Mouse (Mus musculus): ENCODE measurements around the gene Gca. TPM values are rescaled to one million over a fixed set of nuclear protein-coding genes. Genes with fewer than 3 reads are reported as not detected.

The Gca gene
- 0.94 and 1.4 TPM in 2 replicates for polyA plus RNA-seq (2012; rRNA removed)

GRCm38 (mm10) chr2:62664135-62664670, at the start of gene Gca:
Gca (plus strand) TSS chr2:62664285.

DNA sequence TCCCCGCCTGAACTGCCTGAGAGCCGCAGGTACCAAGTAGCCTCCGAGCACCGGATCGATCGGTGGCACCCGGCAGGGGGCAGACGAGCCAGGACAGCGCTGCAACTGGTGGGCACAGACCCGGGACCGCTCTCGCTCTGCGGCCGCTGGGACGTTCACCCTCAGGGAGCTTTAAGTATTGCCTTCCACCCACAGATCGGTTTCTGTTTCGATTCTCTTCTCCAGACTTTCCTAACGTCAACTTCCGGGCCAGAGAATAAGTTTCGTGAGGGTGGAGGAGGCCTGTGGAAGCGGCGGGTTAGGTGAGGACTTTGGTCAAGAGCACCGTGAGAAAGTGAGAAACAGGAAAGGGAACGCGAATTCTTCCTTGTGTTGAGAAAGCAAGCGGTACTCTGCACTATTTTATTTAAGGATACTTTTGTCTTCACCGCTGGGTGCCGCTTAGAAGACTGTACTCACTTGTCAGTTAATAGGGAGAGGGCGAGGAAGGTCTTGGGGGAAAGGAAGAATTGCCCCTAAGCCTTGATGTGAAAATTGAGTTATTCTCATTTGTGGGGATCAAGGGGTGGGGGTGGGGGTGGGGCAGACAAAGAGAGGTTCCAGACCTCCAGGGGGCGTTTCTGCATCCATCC, 18.0 kb upstream of the Gca start, which contains the start of gene Ifih1:
Gene Ifih1, minus strand, starts transcription at position 242 of the 632 bp plus-strand sequence.

Other genes starting within 250 kb of the Gca start
- 0.40 and 1.2 TPM in 2 replicates for gene Gcg, start 180.6 kb upstream of the Gca start, polyA plus RNA-seq (2012; rRNA removed)
- gene Fap, start 90.2 kb upstream of the Gca start, polyA plus RNA-seq (2012; rRNA removed), result 0.04 and 0.09 TPM in 2 replicates
- 3.0 and 3.3 TPM in 2 replicates for gene Ifih1, start 18.0 kb upstream of the Gca start, polyA plus RNA-seq (2012; rRNA removed)